Mouse (Mus musculus): Measurements from ENCODE around the gene Mrpl39. TPM values are rescaled to one million over a fixed set of nuclear protein-coding genes. Genes with fewer than 3 reads are reported as not detected.

The Mrpl39 gene
- polyA plus RNA-seq, 1 experiment from 2014 or later: 32.5 TPM

DNA sequence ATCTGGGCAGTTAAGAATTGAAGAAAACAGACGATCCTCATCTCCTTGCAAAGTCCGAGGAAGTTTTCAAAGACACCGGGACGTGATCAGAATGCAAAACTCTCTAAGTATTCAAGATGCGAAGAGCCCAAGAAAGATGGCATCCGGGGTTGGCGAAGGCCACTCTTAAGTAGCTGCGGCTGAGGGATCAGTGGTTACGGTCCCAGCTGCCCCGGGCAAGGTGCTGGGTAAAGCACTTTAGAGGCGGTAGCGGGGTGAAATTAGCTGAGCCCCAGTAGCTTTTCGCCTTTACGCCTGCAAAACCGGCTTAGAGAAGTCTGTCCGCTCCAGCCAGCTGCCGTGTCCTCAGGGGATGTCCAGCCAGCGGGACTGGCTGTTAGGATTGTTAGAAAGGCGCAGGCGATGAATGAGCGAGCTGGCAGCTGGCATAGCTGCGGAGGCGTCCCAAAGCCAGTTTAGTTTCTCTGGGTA is 39.3 kb upstream of the Mrpl39 start:
- ATAC-seq: peak; percentile 41
- Histone ChIP-seq H3K27me3 (replicated peaks; ENCODE audit: control insufficient read depth, insufficient read depth, low read length) (no peaks in the 10 kb centered on the region), H3K36me3 (ENCODE audit: control insufficient read depth, insufficient read depth) (no peaks in the 10 kb centered on the region), H3K4me2 (ENCODE audit: low read length) (peak overlapping the region; percentile 99), H3K4me1 (replicated peaks; ENCODE audit: control insufficient read depth, insufficient read depth, low read length) (peaks cover 17% of the 10 kb centered on the region), H3K4me3 (replicated peaks; ENCODE audit: low read length) (peak overlapping the region; percentile 81), H3K9ac (replicated peaks; ENCODE audit: low read depth, low read length) (peak overlapping the region; percentile 74), H3K9me3 (ENCODE audit: control insufficient read depth, low read length) (no peaks in the 10 kb centered on the region), H3K27ac (ENCODE audit: low read length) (peak overlapping the region; percentile 91)
- WGBS: under 1% methylated on average over 23 of the region's 23 CpGs

DNA sequence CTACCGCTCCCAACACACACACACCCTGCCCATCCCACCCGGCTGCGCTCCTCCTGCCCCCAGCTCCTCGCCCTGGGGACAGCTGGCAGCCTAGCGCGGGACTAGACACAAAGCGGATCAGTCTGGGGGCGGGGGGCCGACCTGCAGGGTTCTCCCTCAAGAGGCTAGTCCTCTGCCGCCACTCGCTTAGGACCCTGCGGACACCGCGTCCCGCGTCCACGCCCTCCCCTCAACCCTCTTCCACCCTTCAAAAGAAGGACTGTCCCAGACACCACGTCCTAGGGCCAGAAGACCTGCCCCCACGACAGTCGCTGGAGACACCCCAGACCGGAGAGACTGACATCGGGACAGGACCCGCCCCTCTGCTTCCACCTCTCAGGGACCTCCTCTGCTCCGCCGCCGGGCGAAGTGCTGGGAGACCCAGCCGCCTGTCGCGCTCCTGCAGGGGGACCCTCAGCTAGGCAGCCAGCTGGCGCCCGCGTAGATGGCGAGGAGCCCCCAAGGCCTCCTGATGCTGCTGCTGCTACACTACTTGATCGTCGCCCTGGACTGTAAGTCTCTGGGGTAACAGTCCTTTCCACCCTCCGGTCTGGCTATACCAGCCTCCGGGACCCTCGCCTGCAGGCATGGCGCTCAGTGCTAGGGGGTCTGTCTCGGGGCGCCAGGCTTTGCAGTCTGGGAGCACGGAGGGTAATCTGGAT is 38.6 kb upstream of the Mrpl39 start, which contains the start of gene Jam2:
Gene Jam2 (plus strand): TSS at position 121 of the 701 bp plus-strand sequence.
- under 1% methylated on average over 43 of the region's 43 CpGs for WGBS
- H3K4me3 ChIP-seq (replicated peaks; ENCODE audit: low read length): peak within 1 kb of the TSS; percentile 81
- H3K36me3 ChIP-seq (ENCODE audit: control insufficient read depth, insufficient read depth): no peaks in the 10 kb centered on the region
- H3K9ac ChIP-seq (replicated peaks; ENCODE audit: low read depth, low read length): peak within 1 kb of the TSS; percentile 74
- H3K4me2 ChIP-seq (ENCODE audit: low read length): peak within 1 kb of the TSS; percentile 99
- H3K9me3 ChIP-seq (ENCODE audit: control insufficient read depth, low read length): no peaks in the 10 kb centered on the region
- H3K27ac ChIP-seq (ENCODE audit: low read length): peak within 1 kb of the TSS; percentile 91
- H3K27me3 ChIP-seq (replicated peaks; ENCODE audit: control insufficient read depth, insufficient read depth, low read length): no peaks in the 10 kb centered on the region
- peak; percentile 92 for ATAC-seq
- peaks cover 17% of the 10 kb centered on the region for H3K4me1 ChIP-seq (replicated peaks; ENCODE audit: control insufficient read depth, insufficient read depth, low read length)

DNA sequence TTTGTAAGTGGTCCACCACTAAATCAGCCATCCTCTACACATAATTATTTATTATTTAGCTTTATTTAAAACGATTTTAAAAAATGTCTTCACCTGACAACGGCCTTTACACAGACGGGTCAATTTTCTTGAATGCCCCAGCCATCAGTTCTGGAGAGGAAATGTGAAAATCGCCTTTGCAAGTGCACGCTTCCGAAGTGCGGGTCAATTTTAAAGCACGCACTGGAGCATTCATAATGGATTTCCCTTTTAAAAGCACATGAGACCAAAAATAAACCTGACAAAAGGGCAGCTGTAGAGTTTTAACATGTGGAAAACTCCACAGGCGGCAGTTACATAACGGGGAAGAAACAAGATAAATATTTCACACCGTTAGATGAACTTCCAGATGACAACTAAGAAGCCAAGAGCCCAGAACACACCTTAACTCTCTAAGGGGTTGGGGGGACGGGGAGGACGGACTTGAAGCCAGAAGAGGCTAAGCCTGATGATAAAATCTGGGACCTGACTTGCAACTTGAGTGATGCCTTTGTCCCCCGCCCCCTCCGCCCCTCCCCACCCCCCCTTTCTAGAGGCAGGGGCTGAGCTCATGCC is 37.8 kb upstream of the Mrpl39 start:
- under 1% methylated on average over 15 of the region's 15 CpGs for WGBS
- ATAC-seq: peak; percentile 5; the same call in 1 of the 2 replicates

DNA sequence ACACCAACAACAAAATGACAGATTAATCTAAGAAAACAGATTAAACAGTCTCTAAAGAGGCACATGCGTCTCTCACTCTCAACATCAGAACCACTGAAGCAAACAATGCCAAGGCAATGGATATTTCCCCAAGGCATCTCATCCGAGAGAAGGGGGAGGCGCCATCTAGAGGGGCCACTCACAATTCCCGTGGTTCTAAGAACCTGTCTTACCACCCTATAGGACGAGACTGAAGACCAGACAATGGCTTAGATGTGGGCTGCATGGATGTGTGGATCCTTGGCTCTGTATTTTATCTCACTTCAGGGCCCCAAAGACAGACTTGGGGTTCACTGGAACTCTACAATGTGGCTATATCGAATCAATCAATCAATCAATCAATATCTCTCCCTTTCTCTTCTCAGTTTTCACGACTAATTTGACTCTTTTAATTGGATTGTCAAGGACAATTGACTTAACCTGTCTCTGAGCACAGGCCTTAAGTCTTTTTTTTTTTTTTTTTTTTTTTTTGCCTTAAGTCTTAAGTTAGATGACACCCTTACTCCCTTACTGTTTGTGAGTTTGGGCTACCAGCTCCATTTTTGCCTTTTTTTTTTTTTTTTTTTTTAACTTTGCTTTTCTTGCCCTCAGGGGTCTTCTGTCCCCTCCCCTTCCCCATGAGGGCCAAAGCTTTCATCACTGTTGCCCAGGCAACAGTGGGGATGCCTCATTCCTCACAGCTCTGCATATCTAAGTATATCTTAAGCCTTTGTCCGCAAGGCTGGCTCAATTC is 37.1 kb upstream of the Mrpl39 start:
- H3K4me3 ChIP-seq (replicated peaks; ENCODE audit: low read length): no peak overlapping the region
- no peak for ATAC-seq
- H3K27ac ChIP-seq (ENCODE audit: low read length): no peak overlapping the region
- no peaks in the 10 kb centered on the region for H3K9me3 ChIP-seq (ENCODE audit: control insufficient read depth, low read length)
- H3K36me3 ChIP-seq (ENCODE audit: control insufficient read depth, insufficient read depth): no peaks in the 10 kb centered on the region
- peak overlapping the region; percentile 99 for H3K4me2 ChIP-seq (ENCODE audit: low read length)
- 7% methylated on average over 8 of the region's 8 CpGs for WGBS
- 0 out of 2 replicates have a peak overlapping the region, but pooled peaks have one; percentile 1 for H3K9ac ChIP-seq (replicated peaks; ENCODE audit: low read depth, low read length)
- H3K4me1 ChIP-seq (replicated peaks; ENCODE audit: control insufficient read depth, insufficient read depth, low read length): peaks cover 17% of the 10 kb centered on the region
- no peaks in the 10 kb centered on the region for H3K27me3 ChIP-seq (replicated peaks; ENCODE audit: control insufficient read depth, insufficient read depth, low read length)

More for the DNA sequence above, 37.8 kb upstream of the Mrpl39 start:
- Histone ChIP-seq H3K36me3 (ENCODE audit: control insufficient read depth, insufficient read depth) (no peaks in the 10 kb centered on the region), H3K9me3 (ENCODE audit: control insufficient read depth, low read length) (no peaks in the 10 kb centered on the region), H3K4me2 (ENCODE audit: low read length) (peak overlapping the region; percentile 99), H3K9ac (replicated peaks; ENCODE audit: low read depth, low read length) (peak overlapping the region; percentile 74), H3K27ac (ENCODE audit: low read length) (peak overlapping the region; percentile 91; the same call in 1 of the 2 replicates), H3K4me1 (replicated peaks; ENCODE audit: control insufficient read depth, insufficient read depth, low read length) (peaks cover 17% of the 10 kb centered on the region), H3K4me3 (replicated peaks; ENCODE audit: low read length) (peak overlapping the region; percentile 81), H3K27me3 (replicated peaks; ENCODE audit: control insufficient read depth, insufficient read depth, low read length) (no peaks in the 10 kb centered on the region)

DNA sequence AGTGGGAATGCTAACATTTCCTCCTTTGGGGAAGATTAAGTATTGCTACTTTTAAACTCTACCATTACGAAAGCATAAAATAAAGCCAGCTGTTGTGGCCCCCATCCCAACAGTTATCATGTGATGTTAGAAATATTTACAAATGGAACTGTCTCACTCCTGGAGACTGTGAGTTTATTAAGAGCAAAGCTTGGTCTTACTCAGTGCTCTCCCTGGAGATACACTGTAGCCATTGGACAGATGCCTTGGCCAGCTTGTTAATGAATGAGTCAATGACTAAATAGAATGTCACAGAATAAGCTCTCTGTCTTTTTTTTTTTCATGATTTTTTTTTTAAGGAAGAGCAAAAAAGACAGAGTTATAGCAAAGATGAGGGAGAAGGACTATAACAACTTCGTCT is 35.9 kb upstream of the Mrpl39 start:
- H3K36me3 ChIP-seq (ENCODE audit: control insufficient read depth, insufficient read depth): no peaks in the 10 kb centered on the region
- H3K4me1 ChIP-seq (replicated peaks; ENCODE audit: control insufficient read depth, insufficient read depth, low read length): peaks cover 17% of the 10 kb centered on the region
- no peaks in the 10 kb centered on the region for H3K9me3 ChIP-seq (ENCODE audit: control insufficient read depth, low read length)
- WGBS: 96% methylated on average over 2 of the region's 2 CpGs
- no peak overlapping the region for H3K4me3 ChIP-seq (replicated peaks; ENCODE audit: low read length)
- H3K4me2 ChIP-seq (ENCODE audit: low read length): no peak overlapping the region
- ATAC-seq: no peak
- H3K27me3 ChIP-seq (replicated peaks; ENCODE audit: control insufficient read depth, insufficient read depth, low read length): no peaks in the 10 kb centered on the region
- H3K27ac ChIP-seq (ENCODE audit: low read length): no peak overlapping the region
- H3K9ac ChIP-seq (replicated peaks; ENCODE audit: low read depth, low read length): no peak overlapping the region

DNA sequence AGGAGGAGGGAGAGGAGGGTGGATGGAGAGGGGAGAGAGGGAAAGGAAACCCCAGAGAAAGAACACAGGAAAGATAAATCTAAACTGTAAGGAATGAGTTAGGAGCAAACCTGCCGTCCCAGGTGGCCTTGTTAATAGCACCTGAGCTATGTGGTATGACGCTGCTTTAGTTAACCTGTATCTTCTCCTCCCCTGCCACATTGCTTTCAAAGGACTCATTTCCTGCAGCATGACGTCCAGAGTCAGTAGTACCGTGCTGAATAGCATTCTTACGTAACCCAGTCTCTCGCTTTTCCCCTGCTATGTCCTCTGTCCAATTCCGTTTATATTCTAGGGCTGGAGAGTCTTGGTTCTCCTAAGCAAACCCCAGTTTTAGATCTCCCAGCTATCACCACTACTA is 35.3 kb upstream of the Mrpl39 start:
- Histone ChIP-seq H3K9me3 (ENCODE audit: control insufficient read depth, low read length) (no peaks in the 10 kb centered on the region), H3K27me3 (replicated peaks; ENCODE audit: control insufficient read depth, insufficient read depth, low read length) (no peaks in the 10 kb centered on the region), H3K4me3 (replicated peaks; ENCODE audit: low read length) (no peak overlapping the region), H3K9ac (replicated peaks; ENCODE audit: low read depth, low read length) (no peak overlapping the region), H3K36me3 (ENCODE audit: control insufficient read depth, insufficient read depth) (no peaks in the 10 kb centered on the region), H3K4me1 (replicated peaks; ENCODE audit: control insufficient read depth, insufficient read depth, low read length) (peaks cover 17% of the 10 kb centered on the region), H3K4me2 (ENCODE audit: low read length) (no peak overlapping the region), H3K27ac (ENCODE audit: low read length) (no peak overlapping the region)
- ATAC-seq: no peak
- WGBS: 92% methylated on average over 7 of the region's 7 CpGs

DNA sequence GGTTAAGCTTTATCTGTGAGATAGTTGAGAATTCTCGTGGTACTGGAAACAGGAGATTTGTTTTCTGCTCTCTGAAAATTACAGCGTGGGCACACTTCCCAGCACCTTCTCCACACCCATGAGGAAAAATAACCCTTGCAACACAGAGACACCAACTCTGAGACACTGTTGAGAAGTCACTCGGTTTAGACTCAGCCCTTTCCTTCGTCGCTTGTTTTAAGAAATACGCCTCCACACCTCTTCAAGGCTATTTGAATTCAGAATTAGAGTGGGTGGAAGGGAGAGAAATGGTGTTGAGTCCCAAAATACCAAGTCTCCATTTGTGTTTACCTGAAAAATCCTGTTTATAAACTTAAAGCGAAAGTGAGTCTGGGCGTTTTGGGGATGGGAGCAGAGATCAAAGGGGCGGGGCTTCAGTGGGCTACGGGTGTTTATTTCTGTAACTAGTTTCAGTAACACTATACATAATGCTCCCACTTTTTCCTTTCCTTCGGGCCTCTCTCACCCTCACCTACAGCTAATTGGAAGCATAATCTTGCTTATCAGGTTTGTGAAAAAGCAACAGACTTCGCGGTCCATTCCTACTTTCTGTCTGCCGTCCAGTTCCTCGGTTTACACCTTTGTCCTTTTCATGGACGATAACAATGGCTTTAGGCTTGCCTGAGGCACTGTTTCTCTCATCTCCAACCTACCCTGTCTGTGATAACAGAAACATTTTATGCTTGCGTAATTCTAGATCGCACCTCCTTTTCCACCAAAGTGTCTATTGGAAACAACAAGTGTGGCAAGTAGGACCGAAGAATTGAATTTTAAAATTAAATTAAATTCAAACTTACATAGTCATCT is 34.3 kb upstream of the Mrpl39 start:
- Histone ChIP-seq H3K36me3 (ENCODE audit: control insufficient read depth, insufficient read depth) (no peaks in the 10 kb centered on the region), H3K4me3 (replicated peaks; ENCODE audit: low read length) (no peak overlapping the region), H3K9ac (replicated peaks; ENCODE audit: low read depth, low read length) (no peak overlapping the region), H3K27ac (ENCODE audit: low read length) (no peak overlapping the region), H3K27me3 (replicated peaks; ENCODE audit: control insufficient read depth, insufficient read depth, low read length) (no peaks in the 10 kb centered on the region), H3K4me2 (ENCODE audit: low read length) (no peak overlapping the region), H3K9me3 (ENCODE audit: control insufficient read depth, low read length) (no peaks in the 10 kb centered on the region), H3K4me1 (replicated peaks; ENCODE audit: control insufficient read depth, insufficient read depth, low read length) (peaks cover 12% of the 10 kb centered on the region)
- ATAC-seq: no peak
- 83% methylated on average over 19 of the region's 19 CpGs for WGBS

DNA sequence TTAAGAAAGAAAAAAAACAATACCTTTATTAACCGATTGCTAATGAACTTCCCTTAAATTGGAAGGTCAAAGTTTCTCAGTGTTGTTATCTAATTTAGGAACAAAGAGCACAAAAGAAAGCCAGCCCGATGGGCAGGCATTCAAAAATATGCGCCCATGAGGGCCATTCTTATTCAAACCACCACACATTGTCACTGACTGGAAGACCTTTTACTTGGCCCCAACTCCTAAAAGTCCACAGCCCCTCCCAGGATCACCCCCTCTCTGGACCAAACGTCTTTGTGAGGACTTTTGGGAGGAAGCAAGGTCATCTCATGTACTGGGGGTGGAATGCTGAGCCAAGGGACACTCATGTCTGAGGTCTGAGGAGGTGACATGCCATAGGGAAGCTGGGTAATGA is 33.6 kb upstream of the Mrpl39 start:
- Histone ChIP-seq H3K4me1 (replicated peaks; ENCODE audit: control insufficient read depth, insufficient read depth, low read length) (peaks cover 7% of the 10 kb centered on the region), H3K9ac (replicated peaks; ENCODE audit: low read depth, low read length) (no peak overlapping the region), H3K4me2 (ENCODE audit: low read length) (no peak overlapping the region), H3K27me3 (replicated peaks; ENCODE audit: control insufficient read depth, insufficient read depth, low read length) (no peaks in the 10 kb centered on the region), H3K36me3 (ENCODE audit: control insufficient read depth, insufficient read depth) (no peaks in the 10 kb centered on the region), H3K9me3 (ENCODE audit: control insufficient read depth, low read length) (no peaks in the 10 kb centered on the region), H3K4me3 (replicated peaks; ENCODE audit: low read length) (no peak overlapping the region), H3K27ac (ENCODE audit: low read length) (no peak overlapping the region)
- ATAC-seq: no peak
- WGBS: 49% methylated on average over 4 of the region's 4 CpGs
